Mouse (Mus musculus) right cerebral cortex, postnatal 4 days (tissue): Measurements from ENCODE around the gene Fgf16.

Experiments used
- DNase-seq: peaks from one replicate; pipeline ENCODE4 v3.0.0-alpha.2; 2022

The Fgf16 gene

DNA sequence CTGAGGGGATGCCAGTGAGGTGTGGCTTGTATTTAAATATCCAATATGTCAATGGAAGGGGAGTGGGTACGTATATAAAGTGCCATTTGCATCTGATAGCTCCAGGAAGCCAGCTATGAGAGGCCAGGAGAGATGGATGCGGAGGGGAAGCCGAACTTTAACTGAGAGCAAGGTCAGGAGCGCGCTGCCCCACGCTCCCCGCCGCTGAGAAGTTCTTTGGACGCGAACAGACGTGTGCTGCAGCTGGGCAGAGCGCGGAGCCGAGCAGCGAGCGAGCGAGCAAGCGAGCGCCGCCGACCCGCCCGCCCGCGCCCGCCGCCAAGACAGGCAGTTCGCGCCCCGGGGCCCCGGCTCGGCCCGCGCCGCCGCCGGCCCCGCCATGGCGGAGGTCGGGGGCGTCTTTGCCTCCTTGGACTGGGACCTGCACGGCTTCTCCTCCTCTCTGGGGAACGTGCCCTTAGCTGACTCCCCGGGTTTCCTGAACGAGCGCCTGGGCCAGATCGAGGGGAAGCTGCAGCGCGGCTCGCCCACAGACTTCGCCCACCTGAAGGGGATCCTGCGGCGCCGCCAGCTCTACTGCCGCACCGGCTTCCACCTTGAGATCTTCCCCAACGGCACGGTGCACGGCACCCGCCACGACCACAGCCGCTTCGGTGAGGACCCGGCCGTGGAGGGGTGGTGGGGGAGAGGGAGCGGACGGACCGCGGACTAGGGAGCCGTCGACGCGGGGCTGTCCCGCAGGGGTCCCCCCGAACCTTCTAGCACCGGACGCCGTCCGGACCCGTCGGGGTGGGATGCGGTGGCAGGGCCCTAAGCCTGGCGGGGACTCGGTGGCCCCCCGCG, at the start of gene Fgf16:
Fgf16 (plus strand) TSS at position 118 of the 843 bp plus-strand sequence.
- peak; percentile 6 for DNase-seq

DNA sequence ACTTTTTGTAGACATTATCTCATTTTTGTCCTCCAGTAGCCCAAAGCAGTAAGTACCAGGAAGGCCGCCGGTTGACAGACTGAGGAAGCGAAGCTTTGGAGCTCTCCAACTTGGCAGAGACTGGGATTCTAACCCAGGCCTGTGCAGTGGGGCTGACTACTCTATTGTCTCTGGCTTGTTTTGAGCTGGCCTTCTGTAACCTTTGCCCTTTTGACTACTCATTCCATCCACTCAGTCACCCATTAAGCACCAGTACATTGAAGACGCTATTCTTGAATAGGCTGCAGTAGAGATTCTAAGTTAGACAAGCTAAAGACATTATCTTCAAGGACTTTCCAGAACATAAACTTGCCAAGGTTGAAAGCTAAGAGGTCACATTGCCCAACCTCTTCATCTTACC, 49.3 kb upstream of the Fgf16 start:
- no peak for DNase-seq

DNA sequence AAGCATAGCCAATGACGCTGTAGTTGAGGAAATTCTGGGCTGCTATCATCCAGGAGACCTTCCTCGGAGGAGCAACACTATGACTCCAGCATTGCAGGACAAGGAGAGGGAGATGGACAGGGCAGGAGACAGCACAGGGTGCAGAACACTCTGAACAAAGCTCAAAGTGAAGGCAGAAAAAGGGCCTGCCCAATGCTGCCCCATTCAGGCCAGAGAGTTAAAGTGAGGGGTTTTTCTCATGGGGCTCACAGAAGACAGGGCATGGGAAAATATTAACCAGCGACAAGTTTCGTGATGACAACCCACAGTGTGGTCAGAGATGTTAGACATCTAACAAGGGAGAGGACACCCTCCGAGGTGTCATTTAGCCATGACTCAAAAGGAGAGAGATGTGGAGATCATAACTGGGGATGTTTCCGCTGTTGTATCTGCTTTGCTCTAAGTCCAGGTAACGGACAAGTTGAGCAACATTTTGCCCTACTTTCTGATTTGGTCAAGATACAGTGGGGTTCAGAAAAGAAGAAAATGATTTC, 48.2 kb upstream of the Fgf16 start:
- DNase-seq = no peak

DNA sequence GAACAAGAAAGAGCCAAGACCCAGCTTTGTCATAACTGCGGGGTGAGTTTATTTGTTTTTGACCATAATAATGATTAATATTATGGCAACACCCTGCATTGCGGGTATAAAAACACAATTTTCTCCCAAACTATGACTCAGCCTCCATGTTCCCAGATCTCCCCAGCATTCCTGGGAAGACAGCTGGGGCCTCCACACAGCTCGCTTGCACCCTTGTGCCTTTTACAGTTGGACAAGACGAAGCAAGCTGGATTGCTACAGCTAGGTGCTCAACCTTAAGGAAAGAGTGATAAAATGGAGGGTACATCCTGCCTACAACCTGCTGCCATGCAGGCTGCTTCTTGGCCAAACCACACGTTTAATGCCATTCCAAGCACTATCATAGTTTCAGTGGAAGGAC, 45.7 kb upstream of the Fgf16 start:
- no peak for DNase-seq

DNA sequence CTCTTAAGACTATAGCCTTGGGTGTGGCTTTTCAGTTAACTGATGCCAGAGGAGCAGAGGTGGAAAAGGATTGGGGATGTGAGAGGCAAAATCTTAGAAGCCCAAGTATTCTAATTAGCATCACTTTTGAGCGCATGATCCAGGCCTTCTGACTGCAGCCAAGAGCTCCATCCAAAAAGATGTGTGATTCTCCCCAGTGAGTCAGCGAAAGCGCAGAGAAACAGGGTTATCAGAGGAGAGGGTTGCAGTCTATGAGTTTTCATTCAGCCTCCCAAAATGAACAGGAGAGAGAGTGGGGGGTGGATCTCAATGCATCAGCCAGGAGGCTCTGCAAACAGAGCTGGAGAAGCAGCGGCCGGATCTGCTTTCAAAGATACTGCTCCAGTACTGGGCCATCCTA, 45.1 kb upstream of the Fgf16 start:
- DNase-seq = no peak

DNA sequence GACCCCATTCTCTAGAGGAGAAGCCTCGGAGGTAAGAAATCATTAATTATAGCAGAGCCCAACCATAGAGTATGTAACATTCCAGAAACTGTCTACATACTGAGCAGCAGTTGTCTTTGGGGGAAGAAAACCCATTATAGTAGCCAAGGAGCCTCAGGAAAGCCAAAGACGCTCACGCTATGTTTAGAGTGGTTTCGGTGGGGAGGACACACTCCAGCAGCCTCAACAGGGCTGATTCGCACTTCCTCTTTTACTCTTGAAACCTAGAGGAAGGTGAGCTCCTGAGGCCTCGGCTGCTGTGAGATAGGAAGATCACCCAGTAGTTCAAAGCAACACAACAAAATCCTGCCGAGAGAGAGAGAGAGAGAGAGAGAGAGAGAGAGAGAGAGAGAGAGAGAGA, 39.9 kb upstream of the Fgf16 start:
- no peak for DNase-seq

DNA sequence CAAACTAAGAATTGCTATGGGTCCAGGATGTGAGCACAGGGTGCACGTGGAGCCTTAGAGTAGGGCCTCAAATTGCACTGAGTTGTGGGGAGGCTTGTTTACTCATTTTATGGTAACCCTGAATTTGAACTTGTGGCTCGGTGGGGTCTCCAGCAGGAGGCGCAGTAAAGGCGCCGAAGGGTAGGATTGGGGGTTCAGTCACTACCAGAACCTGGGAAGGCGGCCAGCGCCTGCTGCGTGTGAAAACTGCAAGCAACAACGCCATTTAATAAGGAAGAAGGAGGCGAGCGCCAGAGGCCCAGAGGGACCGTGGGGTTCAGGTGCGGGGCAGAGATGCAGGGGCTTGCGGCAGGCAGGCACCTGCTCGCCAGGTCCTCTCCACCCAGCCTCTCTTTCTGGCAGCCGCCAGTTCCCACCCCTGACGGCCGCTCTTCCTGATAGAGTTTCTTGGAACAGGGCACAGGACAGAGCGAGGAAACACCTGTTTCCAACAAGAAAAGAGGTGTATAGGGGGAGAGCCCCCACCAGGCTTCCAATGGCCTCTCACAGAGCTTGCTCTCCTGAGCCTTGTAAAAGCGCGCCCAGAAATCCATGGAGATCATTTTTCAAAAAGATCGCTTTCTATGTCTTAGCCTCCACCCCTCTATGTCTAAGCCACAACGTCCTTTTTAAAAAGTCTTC, 1.1 kb upstream of the Fgf16 start:
- DNase-seq = peak; percentile 23

DNA sequence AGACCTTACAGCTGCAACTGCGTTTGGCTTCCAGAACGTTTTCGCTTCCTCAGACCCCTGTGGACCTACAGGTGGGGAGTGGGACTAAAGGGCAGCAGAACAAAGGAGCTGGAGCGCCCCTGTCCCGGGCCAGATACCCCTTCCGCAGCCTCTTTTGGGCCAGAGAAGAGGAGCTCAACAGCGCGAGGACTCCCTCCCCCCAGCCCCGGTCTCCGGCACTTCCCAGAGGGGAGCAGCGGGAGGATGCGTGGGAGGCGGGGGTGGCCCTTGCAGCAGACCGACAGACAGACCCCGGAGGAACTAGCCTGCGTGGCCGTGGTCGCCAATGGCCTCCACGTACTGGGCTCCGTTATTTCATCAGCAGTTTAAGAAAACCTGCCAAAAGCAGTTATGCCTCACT, 467 bp upstream of the Fgf16 start:
- peak; percentile 25 for DNase-seq

DNA sequence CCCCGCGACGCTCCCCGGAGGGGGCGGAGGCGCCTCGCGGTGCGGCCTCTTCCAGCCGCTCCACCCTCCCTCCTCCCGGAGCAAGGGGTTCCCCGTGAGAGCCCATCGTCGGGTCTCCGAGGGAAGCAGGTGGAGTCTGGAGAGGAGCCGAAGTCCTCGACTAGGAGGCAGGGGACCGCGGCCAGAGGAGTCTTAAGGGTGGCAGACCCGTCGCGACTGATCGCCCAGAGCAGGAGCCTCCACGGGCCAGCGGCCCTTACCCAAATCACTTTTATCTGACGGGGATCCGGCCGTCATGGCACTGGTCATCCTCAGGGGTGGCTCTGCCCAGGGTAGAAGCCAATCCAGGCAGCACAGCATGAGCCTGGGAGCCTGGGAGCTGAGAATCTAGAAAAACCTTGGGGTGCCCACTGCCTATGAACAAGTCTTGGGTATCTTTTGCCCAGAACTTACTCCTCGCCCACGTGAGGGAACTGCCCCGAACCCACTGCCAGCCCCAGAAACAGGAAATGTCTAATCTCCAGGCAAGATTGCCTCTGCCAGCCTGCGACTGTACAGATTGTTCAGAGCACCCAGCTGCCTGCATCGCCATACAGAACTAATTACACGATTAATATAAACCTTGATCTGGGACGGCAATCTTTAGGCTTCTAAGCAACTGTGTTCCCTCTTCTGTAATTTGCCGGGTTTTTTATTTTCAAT, 1.1 kb downstream of the Fgf16 start:
- peak; percentile 2 for DNase-seq

DNA sequence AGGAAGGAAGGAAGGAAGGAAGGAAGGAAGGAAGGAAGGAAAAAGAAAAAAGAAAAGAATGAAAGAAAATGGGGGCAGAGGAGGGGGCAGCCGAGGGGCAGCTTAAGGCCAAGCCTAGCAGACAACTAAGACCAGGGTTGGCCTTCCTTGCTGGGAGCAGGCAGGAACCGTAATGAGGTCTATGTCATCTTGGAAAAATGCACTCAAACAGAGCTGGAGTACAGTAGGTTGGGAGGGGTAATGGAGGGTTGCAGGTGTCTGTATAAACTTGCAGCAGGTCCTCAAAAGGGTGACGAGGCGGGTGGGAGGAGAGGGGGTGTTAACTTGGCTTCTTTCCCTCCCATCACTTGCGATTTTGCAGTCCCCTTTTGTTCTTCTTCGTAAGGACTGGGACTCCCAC, 1.9 kb downstream of the Fgf16 start:
- DNase-seq = no peak

DNA sequence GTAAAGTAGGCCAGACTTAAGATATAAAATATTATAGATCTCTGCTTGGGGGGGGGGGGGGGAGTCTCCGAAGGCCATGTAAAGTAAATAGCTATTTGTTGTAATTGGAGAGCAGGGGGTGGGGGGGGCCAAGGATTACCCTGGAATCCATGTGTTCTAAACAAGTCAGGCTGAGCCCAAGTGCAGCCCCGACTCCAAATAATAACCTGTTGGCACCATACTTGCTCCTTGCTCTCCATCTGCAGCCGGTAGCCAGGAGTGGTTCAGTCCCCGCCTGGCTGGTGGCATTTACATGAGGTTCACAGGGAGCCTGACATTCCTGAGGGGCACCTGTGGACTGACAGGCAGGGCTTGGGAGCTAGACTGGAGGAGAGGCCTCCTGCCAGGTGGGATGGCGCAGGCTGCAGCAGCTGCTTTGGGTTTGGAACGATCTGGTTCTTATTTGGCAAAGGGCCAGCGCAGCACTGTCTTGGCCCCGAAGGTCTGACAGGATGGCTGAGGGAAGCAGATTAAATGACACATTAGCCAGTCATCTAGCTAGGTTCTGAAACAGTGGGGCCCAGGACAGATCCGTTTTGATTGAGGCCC, 3.2 kb downstream of the Fgf16 start:
- no peak for DNase-seq

DNA sequence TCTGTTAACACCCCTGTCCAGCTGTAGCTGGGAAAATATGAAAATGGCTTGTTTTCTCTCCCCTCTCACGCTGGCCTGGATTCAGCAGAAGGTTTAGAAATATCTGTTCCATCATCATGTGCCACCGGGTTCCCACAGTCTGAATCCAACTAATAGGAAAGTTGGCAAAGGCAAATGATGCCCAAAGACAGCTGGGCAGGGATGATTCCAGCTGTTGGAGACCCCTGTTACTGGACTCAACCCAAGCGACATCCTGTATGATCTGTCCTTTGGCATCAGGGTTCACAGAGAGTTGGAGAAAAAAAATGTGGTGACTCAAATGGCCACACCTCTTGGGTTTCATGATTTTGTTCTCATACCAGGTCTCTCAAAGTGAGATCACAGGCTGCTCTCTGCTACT, 3.9 kb downstream of the Fgf16 start:
- no peak for DNase-seq

DNA sequence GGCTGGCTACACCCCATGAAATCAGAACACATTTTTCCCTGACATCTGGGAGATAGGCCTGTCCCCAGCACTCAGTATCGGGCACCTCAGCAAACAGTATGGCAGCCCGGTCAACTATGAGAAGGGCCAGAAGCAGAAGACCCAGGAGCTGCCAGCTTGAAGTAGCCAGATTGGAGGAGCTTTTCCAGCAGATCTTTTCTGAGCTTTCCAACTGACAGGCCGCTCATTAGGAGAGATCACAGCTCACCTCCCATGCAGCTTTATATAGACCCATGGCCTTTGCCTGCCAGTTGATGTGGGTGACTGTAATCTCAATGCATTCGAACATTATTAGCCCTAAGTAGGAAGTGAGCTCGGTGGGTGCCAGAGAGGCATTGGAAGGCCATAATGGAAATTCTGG, 9.2 kb downstream of the Fgf16 start:
- no peak for DNase-seq

DNA sequence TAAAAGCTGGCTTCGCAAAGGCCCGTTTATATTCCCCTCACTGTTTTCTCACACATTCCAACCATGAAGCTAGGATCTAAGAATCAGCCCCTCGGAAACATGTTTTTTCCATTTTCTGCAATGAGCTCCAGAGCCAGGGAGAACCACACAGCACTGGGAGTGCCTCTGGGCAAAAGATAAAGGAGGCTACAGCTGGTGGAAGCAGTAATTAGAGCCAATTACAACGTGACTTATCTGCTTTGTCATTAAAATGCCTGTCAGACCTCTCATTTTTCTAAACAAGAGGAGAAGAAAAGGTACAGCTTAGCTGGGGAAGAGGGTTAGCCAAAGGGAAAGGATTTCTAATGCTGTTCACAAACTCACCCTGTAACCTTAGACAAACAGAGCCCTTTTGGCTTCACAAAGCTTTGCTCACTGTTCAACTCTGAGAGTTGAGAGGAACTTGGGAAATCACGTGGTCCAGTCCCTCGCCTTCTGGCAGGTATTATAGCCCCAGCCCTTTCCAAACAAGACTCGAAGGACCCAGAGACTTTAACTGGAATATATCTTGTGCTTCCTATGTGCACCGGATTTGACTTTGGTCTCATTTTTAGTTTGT, 30.8 kb downstream of the Fgf16 start:
- DNase-seq = no peak

DNA sequence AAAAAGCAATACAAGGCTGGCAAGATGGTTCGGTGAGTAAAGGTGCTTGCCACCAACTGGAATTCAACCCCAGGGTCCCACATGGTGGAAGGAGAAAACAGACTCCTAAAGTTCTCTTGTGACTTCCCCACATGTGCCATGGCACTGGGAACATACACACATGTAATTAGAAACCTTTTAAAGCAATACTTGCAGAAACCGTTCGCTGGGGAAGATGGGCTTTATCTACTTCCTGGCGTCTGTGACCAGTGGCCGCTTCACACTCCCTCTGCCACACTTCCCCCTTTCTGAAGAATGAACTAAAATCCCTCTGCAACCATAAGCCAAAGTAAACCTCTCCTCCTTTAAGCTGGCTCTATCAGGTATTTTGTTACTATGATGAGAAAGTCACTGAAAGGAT, 60.4 kb downstream of the Fgf16 start:
- DNase-seq = no peak
